Mouse (Mus musculus) embryo, embryonic 9.5 days (tissue): ENCODE results near the gene Olfr51.
"Not testable (repeated sequence)": the region's sequence is repeated elsewhere in the genome, so short reads cannot be mapped to it uniquely, and the experiment has no call there.

Experiments
- DNase-seq: peaks from one replicate; pipeline ENCODE4 v3.0.0-alpha.2; 2017; ENCODE audit errors: extremely low spot score

The Olfr51 gene

DNA sequence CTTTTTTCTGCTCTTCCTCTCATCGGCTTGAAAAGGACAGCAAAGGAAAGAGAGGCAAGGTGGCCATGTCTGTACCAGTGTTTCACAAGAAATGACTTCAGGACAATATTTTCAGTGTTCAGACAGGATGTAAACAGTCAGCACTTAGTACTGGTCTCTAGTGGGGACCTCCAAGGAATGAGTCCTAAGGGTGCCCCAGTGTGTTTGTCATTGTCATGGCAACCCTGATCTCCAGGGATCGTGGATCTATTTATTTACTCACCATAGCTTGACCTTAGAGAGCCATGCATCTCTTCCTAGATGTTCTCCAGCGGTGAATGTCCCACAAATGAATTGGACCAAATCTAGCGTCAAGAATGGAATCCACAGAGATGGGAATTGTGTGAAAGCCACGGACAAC, at the start of gene Olfr51:
TSS of gene Olfr51 (plus strand) at position 301 of the 400 bp plus-strand sequence.
- DNase-seq: no peak

DNA sequence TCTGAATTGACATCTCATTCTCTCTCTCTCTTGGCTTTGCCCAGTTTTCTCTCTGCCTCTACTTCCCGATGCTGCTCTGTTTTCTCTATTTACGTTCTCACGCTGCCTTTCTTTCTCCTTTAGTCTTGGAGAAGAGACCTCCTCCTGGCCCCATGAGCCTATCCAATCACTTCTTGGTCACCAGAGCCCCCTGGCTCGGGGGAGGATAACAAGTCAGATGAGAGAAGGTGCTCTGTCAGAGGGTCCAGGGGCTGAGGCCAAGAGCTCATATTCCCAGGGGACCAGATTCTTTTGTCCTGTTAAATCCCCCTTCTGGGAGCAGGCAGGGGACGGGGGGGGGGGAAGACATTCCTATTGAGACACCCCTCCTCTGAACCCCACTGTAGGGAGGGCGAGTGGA, 49.7 kb upstream of the Olfr51 start, which contains the start of gene Prop1:
TSS of gene Prop1 (minus strand) at position 101 of the 400 bp plus-strand sequence.
- no peak for DNase-seq

DNA sequence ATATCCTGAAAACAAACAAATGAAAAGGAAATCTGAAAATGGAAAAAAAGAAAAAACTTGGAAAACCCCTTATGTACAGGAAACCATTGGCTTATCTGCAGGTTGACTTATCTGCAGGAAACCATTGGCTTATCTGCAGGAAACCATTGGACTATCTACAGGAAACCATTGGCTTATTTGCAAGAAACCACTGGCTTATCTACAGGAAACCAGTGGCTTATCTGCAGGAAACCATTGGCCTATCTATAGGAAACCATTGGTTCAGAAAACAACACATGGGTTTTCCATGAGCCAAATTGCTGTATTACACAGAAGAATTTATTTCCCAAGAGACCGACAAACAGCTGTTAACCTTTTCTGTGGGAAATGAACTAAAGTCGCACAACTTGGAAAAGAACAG, 38.5 kb upstream of the Olfr51 start:
- no peak for DNase-seq

DNA sequence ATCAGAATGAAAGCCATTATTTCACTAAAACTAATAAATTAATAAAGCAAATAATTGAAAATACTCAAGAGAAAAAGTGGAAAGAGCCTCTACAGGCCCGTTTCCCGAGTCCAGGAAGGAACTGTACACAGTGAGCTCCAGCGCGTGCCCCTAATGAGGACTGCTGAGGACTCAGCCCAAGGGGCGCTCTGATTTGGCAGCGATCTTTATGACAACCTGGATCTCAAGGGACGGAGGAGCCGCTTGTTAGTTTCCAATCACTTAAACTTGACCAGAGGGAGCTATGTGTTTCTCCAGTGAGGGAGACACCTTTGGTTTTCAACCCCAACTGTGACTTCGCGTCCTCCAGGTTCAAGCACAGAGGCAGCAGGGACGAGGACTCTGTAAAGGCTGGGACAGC, 37.2 kb upstream of the Olfr51 start, which contains the start of gene Olfr1378:
TSS of gene Olfr1378 (plus strand) at position 301 of the 400 bp plus-strand sequence.
- no peak for DNase-seq

DNA sequence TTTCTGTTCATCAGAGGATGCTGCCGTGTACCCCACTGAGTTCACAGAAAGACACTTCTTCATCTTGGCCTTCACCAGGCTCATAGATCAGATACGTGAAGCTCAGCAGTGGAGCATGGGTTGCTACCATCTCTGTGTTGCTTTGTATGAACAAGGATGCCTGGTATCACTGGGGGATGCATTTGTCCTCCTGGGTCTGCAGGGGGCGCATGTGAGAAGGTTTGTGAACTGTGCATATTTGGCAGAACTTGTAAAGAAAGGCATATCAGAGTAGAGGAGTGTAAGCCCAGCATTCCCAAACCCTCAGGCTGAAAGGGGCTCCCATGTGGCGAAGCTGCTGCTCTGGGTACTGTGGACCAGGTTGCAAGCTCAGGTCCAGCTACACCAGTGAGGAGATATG, 26.2 kb upstream of the Olfr51 start:
- DNase-seq: no peak

DNA sequence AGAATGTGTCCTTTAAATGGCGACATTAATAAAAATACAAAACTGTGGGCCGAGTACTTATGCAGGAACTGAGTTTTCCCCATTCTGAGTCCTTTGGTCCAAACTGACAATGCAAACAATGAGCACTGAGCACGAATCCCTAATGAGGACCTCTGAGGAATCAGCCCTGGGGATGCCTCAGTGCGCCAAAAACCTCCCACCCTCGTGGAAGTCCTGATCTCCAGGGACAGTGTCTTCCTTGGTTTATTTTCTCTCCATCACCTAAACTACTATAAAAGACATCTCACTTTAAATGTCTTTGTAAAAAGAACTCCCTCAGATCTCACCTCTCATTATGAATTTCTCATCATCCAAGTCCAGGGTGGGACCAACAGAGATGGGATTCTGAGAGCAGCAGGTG, 21.7 kb upstream of the Olfr51 start, which contains the start of gene Olfr1377:
TSS of gene Olfr1377 (plus strand) at position 301 of the 400 bp plus-strand sequence.
- DNase-seq: no peak

DNA sequence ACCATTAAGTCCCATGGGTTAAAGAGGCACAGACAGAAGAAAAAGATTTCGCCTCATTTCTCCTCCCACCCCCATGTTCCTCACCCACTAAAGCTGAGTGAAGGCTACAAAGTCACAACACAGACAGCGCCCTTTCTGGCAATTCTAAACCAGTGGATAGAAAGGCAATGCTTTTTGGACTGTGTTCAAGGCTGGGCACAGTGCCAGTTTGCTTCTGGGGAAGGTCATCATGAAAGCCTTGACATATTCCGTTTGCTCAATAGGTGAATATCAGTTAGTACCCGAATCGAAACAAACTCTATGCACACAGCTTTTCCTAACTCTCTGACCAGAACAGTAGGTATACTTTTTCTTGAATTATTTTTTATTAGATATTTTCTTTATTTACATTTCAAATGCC, 8.4 kb downstream of the Olfr51 start:
- DNase-seq: no peak

DNA sequence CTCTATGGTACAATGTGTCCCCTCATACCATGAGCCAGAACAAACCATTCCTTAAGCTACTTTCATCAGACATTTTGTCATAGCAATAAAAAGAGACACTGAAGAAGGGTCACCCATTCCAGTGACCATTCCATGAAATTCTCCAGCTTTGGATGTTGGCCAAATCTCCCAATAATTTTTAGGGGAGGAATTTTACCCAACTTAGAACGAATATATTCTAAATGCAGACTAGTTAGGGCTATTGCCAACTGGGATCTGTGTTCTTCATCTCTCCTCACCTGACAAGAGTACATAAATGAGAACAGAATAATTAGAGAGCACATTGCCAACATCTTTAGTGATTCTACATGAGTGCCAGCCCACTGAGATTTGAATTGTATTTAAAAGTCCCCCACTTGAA, 10.5 kb downstream of the Olfr51 start, which contains the start of gene Olfr54:
TSS of gene Olfr54 (plus strand) at position 301 of the 400 bp plus-strand sequence.
- DNase-seq: no peak

DNA sequence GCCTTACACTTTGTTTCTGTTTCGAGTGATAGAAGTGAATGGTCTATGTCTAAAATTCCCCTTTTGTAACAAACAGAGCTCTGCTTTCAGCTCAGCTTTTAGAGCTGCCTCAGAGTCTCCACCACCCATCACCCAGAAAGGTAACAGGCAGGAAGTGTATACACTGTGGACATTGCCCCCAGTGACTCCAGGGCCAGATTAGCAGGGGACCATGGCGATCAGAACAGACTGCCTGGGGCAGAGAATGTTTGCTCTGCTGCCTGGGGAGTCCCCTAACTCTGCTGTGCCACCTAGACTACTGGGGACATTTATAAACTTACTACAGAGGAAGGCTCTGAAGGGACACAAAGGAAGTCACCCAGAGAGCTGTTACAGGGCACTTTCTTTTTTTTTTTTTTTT, 12.9 kb downstream of the Olfr51 start:
- DNase-seq: no peak

DNA sequence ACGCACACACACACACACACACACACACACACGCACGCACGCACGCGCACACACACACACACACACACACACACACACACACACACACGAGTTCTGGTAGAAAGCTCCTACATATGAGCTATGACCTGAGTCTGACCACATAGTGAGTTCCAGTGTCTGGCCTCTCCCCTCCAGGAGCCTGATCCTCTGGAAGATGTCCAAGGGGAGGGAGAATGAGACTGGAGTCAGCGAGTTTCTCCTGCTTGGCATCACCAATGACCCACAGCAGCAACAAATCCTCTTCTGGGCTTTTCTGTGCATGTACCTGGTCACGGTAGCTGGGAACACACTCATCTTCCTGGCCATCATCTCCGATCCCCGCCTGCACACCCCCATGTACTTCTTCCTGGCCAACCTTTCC, 23.4 kb downstream of the Olfr51 start:
- DNase-seq: not testable (repeated sequence)

DNA sequence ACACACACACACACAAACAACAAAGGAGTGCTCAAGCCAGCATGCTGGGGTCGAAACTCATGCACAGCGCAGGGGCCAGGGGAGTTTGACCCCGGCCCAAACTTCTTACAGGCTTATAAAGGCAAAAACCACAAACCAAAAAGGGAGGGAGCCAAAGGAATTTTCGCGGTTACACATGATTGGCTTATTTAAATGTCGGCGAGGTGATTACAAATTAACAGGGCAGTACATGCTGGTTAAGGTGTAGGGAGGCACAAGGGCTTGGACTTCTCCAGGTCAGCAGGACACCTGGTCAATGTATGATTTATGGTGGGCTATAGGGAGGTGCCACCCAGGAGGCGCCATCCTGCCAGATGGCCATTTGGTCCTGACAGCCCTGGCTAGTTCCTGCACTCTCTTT, 26.0 kb downstream of the Olfr51 start:
- DNase-seq: not testable (repeated sequence)

DNA sequence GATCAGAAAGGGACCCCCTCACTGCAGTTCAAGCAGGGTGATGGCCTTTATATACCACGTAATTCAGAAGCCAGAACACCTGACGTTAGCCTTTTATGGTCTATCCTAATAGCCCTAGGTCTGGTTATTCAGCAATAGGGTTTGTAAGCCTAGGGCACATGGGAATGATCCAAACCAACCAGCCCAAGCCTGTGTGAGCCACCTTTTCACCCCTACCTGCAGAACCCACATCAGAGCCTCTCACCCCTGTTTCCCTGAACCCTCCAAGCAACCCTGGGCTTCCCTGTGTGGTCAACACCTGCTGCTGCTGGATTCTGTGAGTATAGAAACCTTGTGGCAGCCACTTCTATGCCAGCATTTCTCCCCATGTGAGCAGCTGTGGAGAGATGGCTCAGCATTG, 26.8 kb downstream of the Olfr51 start:
- DNase-seq: no peak

DNA sequence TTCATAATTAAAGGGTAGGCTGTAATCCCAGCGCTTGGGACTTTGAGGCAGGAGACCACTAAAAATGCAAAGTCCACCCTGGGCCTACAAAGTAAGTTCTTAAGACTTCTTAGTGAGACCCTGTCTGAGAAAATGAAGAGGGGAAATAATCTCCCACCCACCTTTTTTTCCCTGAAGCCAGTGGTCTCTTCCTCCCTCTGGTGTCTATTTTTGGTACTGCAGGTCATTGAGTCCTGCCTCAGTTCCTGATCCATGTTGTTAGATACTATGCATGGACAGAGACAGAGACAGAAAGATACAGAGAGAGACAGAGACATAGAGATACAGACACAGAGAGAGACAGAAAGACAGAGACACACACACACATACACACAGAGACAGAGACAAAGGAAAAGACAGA, 29.5 kb downstream of the Olfr51 start:
- DNase-seq: peak; percentile 55

DNA sequence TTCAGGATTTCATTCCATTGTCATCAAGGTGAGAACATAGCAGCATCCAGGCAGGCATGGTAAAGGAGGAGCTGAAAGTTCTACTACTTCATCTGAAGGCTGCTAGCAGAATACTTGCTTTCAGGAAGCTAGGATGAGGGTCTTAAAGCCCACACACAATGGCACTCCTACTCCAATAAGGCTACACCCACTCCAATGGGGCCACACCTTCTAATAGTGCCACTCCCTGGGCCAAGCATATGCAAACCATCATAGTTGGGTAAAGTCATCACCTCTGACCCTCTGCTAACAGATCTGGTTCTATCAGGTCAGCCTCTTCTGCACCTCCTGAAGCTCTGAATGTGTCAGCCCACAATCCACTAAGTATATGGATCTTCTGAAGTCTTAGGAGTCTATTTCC, 30.7 kb downstream of the Olfr51 start:
- not testable (repeated sequence) for DNase-seq

DNA sequence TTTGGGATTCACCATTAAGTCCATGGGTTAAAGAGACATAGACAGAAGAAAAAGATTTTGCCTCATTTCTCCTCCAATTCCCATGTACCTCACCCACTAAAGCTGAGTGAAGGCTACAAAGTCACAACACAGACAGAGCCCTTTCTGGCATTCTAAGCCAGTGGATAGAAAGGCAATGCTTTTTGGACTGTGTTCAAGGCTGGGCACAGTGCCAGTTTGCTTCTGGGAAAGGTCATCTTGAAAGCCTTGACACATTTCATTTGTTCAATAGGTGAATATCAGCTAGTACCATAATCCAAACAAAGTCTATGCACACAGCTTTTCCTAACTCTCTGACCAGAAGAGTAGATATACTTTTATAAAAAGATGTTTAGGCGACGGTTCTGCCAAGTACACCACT, 32.6 kb downstream of the Olfr51 start:
- no peak for DNase-seq

DNA sequence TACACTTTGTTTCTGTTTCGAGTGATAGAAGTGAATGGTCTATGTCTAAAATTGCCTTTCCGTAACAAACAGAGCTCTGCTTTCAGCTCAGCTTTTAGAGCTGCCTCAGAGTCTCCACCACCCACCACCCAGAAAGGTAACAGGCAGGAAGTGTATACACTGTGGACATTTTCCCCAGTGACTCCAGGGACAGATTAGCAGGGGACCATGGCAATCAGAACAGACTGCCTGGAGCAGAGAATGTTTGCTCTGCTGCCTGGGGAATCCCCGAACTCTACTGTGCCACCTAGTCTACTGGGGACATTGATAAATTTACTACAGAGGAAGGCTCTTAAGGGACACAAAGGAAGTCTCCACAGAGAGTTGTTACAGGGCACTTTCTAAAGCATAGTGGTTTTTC, 41.4 kb downstream of the Olfr51 start:
- DNase-seq: not testable (repeated sequence)

DNA sequence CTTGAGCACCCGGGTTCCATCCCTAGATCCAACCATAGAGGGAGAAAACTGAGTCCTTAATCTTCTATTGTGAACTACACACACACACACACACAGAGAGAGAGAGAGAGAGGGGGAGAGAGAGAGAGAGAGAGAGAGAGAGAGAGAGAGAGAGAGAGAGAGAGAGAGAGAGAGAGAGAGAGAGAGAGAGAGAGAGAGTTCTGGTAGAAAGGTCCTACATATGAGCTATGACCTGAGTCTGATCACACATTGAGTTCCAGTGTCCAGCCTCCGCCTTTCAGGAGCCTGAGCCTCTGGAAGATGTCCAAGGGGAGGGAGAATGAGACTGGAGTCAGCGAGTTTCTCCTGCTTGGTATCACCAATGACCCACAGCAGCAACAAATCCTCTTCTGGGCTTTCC, 44.4 kb downstream of the Olfr51 start, which contains the start of gene Olfr1375:
TSS of gene Olfr1375 (plus strand) at position 301 of the 400 bp plus-strand sequence.
- DNase-seq: not testable (repeated sequence)

DNA sequence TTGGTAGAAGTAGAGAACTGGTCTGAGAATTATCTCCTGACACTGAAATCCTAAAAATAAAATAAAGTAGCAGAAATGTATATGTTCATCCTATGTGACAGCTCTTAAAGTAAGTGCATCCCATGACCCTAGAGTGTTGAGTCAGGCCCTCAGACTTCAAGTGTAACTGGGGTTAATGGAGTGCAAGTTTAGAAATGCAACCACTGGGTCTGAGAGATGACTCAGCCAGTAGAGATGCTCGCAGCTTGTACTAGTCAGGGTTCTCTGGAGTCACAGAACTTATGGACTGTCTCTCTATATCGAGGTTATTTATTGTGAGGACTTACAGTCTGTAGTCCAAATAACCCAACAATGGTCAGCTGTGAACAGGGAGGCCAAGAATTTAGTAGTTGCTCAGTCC, 48.3 kb downstream of the Olfr51 start:
- no peak for DNase-seq

DNA sequence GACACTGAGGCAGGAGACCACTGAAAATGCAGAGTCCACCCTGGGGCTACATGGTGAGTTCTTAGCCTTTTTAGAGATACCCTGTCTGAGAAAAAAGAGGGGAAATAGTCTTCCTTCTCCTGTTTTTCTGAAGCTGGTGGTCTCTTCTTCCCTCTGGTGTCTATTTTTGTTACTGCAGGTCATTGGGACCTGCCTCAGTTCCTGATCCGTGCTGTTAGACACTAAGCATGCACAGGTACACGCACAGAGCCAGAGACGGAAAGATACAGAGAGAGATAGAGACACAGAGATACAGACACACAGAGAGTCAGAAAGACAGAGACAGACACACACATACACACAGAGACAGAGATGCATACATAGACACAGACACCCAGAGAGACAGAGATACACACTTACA, 49.8 kb downstream of the Olfr51 start:
- DNase-seq: peak; percentile 22

DNA sequence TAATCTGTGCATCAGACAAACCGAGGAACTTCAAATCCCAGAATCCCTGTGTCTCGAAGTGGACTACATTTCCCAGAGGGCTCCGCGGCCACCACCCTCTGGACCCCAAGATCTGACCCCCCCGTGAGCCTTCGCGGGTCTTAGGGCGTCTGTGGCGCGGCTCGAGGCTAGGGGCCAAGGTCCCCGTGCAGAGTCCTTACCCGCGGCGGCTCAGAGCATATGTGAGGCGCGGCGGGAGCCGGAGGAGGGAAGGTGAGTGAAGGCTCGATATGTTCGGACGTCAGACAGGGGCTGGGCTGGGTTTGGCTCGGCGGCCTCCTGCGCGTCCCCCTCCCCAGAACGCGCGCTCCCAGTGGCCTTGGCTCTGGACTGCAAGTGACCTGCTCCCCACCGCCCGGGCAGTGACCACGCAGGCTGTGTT, 55.8 kb downstream of the Olfr51 start, which contains the start of gene Zfp354a:
TSS of gene Zfp354a (plus strand) at position 107 of the 421 bp plus-strand sequence.
- DNase-seq: peak; percentile 91
